Mouse (Mus musculus) bone marrow macrophage, adult 2 months (primary cell): ENCODE results near the gene Smim9.

Experiments
- CTCF ChIP-seq: IDR thresholded peaks from 2 replicates; pipeline ENCODE4 v1.5.1; 2012; ENCODE audit warnings: low read depth, mild to moderate bottlenecking, low read length, moderate library complexity
- POLR2A ChIP-seq: IDR thresholded peaks from 2 replicates; pipeline ENCODE4 v1.6.1; 2012; ENCODE audit warnings: mild to moderate bottlenecking, low read depth, low read length, borderline replicate concordance

DNA sequence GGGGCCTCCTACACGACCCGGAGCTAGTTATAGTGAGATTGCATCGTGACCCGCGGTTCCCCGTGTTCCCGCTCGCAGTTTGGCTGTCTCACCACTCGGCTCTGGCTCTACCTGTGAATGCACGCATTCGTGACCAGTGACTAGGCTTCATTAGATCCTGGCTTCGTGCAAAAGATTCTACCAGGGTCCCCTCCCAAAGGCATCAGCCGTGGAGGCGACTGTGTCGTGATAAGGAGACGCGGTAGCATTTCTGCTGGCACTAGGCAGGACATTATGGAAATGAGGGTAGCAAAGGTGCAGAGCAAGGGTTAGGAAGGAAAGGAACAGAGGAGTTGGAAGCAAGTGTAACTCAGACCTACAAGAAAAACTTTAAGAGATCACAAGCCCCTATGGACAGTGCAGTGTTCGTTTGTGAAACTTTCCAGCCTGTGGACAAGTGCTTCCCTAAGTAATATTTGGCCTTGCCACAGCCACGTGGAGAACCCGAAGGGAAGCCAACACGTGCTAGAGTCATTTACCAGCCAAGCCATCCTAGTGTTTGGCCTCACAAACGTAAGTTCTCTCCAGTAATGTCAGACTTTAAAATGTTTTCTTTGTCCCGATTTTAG lies 67.3 kb downstream of the Smim9 start:
- TF ChIP-seq CTCF = no peak
- no peak for TF ChIP-seq POLR2A
